Mouse (Mus musculus): ENCODE measurements around the gene Gpr107.
"Not testable (repeated sequence)": the region's sequence is repeated elsewhere in the genome, so short reads cannot be mapped to it uniquely, and the experiment has no call there.

DNA sequence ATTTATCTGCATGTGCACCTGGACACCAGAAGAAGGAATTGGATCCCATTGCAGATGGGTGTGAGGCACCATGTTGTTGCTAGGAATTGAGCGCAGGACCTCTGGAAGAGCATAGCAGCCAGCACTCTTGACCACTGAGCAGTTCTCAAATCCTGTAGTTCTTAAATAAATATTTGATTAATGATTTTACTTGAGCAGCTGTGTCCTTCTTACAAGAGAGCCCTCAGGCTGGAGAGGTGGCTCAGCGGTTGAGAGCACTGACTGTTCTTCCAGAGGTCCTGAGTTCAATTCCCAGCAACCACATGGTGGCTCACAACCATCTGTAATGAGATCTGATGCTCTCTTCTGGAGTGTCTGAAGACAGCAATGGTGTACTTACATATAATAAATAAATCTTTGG is 15.5 kb downstream of the Gpr107 start:
- TF ChIP-seq CTCF (IDR thresholded peaks at IDR 0.05) = not testable (repeated sequence)
- peak; percentile 52; the same call in 1 of the 2 replicates for TF ChIP-seq EP300 (IDR thresholded peaks at IDR 0.05)
